Mouse (Mus musculus) bone marrow, adult 2 months (tissue): Measurements from ENCODE around the gene Ctdsp1.

Experiments
- CTCF ChIP-seq: fragments of 200-500 bp; IDR thresholded peaks from 2 replicates; pipeline ENCODE4 v1.5.1; 2011; ENCODE audit warnings: low read length, control low read depth; ENCODE audit not compliant: control insufficient read depth, insufficient read depth
- POLR2A ChIP-seq: fragments of 200-500 bp; IDR thresholded peaks from 2 replicates; pipeline ENCODE4 v1.6.1; 2011; ENCODE audit warnings: low read depth, mild to moderate bottlenecking, control low read depth, low read length, borderline replicate concordance; ENCODE audit not compliant: control insufficient read depth

- TF ChIP-seq POLR2A = no peak
- TF ChIP-seq CTCF = no peak
Measured at GRCm38 (mm10) chr1:74423147-74423546, 31.8 kb downstream of the Ctdsp1 start.
